Mouse (Mus musculus) 416B (cell line): Measurements from ENCODE around the gene Spn.
"Not testable (repeated sequence)": the region's sequence is repeated elsewhere in the genome, so short reads cannot be mapped to it uniquely, and the experiment has no call there.

Experiments
- DNase-seq: peaks from one replicate; pipeline ENCODE4 v3.0.0; 2011; ENCODE audit warnings: low read depth

Gene Spn

DNA sequence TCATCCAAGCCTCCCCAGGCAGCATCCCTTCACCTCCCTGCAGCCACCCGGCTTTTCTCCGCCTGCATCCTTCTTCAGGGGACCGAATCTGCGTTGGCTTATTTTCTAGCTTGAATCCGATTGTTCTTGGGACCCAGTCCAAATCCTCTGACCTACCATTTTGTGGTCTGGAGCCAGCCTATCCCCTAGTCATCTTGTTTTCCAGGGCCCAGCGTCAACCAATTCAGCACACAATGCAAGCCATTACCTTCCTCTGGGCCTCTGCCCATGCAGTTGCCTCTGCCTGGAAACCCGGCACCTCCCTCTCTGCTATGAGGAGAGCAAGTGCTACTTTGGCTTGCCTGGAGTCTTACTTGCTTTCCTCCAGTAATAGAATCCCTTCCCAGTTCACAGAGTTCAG lies 32.1 kb downstream of the Spn start:
- no peak for DNase-seq

- DNase-seq, result peak; percentile 92
Observed at GRCm38 (mm10) chr7:127104560-127105332, 32.9 kb downstream of the Spn start.

- peak; percentile 69 for DNase-seq
Observed at GRCm38 (mm10) chr7:127103960-127104359, 33.7 kb downstream of the Spn start.

DNA sequence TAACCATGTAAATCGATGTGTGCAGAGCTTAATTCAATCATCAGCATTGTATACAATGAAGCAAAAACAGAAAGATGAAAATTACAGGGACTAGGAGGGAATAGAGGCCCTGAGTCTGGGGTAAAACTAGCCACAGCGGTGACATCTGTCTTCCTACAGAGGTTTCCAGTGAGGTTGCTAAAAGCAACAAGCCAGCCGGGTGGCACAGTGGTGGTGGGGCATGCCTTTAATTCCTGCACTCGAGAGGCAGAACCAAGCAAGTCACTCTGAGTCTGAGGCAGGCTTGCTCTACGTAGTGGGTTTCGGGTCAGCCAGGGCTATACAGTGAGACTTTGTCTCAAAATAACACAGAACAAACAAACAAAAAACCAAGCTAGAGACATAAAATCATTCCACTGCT lies 35.5 kb downstream of the Spn start:
- no peak for DNase-seq

- DNase-seq, result peak; percentile 80
Observed at GRCm38 (mm10) chr7:127101451-127102016, 36.1 kb downstream of the Spn start.

DNA sequence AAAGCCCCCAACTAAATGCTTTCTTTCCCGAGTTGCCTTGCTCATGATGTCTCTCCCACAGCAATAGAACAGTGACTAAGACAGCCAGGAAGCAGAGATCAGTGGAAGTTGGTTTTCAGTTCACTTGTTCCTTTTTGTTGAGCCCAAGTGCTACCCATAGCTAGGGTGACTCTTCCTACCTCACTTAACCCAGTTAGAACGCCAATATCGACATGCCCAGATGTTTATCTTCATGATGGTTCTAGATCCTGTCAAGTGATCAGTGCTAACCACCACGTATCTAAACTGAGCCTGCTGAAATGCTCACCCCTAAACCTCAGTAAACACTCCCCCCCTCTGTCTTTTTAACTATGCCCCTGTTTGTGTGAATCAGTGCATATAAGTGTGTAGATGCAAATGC lies 38.1 kb downstream of the Spn start:
- peak; percentile 26 for DNase-seq

DNA sequence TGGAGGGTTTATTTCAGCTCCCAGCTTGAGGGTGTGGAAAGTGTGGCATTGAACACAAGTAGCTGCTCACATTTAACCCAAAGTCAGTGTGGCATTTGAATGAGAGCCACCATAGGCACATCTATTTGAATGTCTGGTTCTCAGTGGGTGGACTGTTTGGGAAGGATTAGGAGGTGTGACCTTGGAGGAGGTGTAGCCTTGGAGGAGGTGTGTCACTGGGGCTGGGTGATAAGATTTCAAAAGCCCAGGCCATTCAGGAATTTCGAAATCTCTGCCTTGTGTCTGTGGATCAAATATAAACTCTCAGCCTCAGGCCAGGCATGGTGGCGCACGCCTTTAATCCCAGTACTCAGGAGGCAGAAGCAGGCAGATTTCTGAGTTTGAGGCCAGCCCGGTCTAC lies 38.7 kb downstream of the Spn start:
- peak; percentile 52 for DNase-seq

DNA sequence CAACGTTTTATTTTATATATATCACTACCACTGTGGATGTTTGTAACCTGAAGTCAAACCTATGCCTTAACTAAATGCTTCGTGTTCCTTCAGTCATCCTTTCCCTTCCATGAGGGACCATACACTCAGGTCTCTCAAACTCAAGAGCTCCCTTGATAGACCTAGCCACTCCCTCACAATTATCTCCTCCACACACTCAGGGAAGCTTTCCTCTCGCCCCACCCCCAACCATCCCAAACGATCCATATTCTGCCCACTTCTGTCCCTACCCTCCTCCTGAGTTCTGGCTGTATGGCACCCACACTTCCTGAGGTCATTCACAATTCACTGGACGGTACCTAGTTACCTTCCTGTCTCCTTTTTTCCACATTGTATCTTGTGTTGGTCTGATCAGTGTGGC lies 39.1 kb downstream of the Spn start:
- DNase-seq, result no peak

DNA sequence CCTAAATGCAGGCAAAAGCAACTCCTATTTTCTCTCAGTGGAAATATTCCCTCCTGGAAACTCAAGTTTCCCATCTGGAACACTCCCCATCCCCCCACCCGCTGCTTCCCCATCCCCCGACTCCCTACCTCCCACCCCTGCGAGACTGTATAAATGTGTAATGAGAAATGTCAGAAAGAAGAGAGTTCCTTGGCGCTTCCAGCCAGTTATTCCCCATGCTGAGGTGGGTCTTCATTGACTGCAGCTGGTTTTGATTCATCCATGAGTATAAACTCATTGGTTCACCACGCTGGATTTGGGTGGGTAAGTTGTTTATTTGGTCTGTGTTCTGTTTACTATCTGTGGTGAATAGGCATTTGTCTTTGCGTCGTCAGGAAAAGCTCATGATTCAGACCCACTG lies 41.2 kb downstream of the Spn start:
- no peak for DNase-seq

DNA sequence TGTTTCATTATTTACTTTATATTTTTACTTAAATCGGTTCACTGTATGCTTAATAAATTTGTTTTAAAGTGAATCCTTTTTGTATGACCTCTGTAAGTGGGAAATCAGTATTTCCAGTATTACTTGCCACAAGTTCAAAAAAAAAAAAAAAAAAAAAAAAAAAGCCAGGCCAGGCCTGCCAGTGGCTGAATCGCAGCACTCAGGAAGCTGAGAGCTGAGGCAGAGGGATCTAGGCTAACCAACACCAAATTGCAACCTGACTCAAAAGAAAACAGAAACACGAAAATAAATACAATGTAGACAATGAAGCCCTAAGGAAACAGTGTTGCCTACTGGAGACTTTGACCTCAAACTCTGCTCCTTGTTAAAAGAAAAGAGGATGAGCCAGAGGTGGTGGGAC lies 43.7 kb downstream of the Spn start:
- DNase-seq, result no peak

DNA sequence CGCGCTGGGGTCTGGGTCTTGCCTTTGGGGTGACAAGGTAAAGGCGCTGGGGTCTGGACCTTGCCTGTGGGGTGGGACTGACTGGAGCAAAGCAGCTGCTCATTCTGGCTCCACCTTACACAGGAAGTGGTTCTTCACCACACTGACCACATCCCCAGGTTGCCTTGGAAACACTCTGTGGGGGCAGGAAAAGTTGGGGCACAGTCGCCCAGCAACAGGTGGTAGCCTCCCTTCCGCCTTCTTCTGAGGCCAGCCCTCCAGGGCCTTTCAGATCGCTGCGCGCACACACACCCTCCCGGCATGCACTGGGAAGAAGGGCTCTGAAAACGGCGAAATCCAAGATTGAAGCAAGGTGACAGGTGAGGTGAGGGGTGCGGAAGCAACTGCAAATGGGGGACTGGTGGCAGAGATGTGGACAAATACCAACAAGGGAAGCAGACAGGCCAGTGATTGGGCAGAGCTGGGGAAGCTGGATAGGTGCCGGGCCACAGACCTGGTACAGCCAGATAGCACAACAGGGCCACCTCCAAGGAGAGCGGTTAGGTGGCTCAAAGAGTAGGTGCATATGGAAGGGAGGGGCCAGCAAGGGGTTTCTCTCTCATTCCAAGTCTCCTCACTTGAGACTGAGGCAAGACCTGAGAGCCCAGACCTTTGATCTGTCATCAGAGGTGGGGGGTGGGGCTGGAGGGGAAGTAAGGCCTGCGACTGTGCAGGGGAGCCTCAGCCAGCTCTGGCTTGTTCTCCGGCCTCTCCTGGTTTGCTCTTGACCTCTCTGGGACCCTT lies 46.3 kb downstream of the Spn start, which contains the start of gene AI467606:
TSS of gene AI467606 (plus strand) at position 246 of the 783 bp plus-strand sequence.
- DNase-seq, result peak; percentile 99

- no peak for DNase-seq
Observed at GRCm38 (mm10) chr7:127090154-127091113, 47.2 kb downstream of the Spn start.

GRCm38 (mm10) chr7:127088901-127089845 lies 48.5 kb downstream of the Spn start:
- DNase-seq, result peak; percentile 61

- no peak for DNase-seq
Observed at GRCm38 (mm10) chr7:127088083-127088482, 49.5 kb downstream of the Spn start.

DNA sequence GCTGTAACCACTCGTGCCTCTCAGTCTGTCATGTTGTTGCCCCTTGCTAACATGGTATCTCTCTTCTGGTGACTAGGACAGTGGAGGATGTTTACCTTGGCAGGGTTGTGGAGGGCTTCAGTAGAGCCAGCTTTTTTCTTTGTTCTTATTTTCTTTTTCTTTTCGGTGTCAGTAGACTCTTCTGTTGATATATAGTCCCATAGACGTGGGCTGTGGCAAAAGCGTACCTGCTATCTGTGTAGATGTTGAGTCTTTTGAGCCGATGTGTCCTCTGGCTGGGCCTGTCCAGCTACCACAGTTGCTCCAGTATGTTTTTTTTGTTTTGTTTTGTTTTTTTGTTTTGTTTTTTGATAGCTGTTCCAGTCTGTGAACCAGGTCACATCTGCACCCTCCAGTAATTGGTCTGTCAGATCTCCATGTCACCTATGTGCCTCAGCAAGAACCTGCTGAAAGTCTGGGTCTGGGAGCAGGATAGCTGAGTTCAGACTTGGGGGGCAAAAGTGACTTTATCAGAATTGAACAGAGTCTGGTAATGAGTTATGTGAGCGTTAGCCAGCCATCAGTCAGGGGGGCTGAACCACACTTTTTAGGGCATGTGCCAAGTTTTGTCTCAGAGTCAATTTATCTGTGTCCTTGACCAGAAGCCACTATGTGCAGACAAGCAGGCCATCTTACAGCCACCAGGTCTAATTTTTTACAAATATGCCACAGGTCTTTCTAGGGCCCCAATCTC lies 50.2 kb downstream of the Spn start, which contains the start of gene Zg16:
TSS of gene Zg16 (minus strand) at position 51 of the 733 bp plus-strand sequence.
- DNase-seq, result not testable (repeated sequence)

DNA sequence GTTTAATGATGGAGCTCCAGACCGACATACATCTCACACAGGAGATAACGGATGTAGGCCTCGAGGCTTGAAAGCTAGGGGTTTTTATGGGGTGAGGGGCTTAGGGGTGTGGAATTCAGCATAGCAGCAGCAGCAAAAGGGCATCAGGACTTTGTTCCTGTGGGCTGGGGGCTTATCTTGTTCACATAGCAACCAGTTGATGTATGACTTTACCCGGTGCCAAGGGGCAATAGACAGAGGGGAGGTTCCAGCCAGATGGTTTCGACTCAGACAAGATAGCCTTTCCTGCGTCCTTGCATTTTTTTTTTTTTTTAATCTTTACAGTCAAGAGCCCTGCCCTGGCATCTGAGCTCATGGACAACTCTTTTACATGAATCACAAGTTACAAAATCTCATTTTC lies 51.9 kb downstream of the Spn start:
- not testable (repeated sequence) for DNase-seq

GRCm38 (mm10) chr7:127084794-127085193 lies 52.8 kb downstream of the Spn start:
- DNase-seq, result no peak

GRCm38 (mm10) chr7:127083689-127084088 lies 53.9 kb downstream of the Spn start:
- DNase-seq, result peak; percentile 42

DNA sequence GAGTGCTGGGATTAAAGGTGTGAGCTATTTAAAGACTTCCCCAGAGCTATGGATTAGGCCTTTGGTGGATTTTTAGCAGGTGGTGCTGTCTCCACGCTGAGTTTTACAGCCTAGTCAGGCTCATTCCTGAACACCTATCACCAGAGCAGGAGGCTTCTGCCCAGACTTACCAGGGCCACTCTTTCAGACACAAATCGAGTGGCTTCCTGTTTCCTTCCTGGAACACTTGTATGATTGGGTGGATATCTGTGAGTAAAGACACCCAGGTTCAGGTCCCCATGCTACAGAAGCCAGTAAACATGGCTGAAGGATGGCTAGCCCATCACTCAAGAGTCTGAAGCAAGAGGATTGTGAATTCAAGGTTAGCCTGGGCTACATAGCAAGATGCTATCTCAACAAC lies 54.6 kb downstream of the Spn start:
- peak; percentile 51 for DNase-seq

DNA sequence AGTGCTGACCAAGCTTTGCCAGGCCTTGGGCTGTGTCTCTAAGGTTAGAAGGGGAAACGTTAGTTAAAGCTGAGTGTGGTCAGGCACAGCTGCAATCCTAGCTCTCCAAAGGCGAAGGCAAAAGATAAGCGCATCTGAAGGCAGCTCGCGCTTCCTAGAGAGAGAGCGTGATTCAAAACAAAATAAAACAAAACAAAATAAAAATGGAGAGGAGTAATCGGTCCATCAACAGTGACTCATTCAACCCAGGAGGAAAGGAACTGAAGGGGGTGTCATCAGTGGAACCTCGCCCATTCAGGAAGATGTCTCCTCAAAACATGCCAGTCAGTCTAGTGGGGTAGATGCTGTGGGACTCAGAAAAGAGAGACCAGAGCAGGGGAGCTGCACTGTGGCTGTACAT lies 55.4 kb downstream of the Spn start:
- peak; percentile 81 for DNase-seq
